Mouse (Mus musculus): ENCODE measurements at regions not wholly inside any gene's neighbourhood (a gene's known extent, or its start where the extent isn't known, plus 50 kb on each side); places are given as distances from the start of the nearest gene placed in this dataset.
A peak's percentile ranks its signal among the peaks of the same experiment; 100 is the strongest.

DNA sequence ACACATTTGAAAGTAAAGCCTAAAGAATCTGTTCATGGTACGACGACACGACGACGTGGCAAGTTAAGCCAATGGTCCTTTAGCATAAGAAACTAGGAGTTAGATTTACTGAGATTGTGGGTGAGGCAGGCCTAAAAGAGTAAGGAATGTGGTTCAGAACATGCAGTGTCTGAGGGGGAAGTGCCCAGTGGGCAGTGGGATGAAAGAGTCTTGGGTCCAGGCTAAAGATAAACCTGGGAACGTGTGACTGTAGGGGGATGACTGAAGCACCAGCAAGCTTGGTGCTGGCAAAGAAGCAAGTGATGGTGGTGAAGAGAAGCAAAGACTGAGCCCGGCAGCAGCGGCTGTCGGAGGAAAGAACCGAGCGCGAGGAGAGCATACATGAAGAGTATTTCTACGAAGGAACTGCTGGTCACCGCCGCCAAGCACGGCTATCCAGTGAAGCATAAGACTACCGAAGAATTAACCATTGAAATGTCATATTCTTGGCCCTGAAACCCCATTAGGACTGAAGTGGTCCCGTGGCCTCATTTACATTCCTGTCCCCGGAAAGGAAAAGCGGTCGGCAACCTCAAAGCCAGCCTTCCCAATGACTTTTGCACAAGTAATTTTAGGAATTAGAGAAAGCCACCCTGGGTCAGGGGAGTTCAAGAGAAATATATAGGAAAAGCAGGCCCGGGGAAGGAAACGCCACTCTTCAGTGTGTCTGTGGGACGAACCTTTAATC is 76.2 kb upstream of the Armc2 start:
- DNase-seq (ENCODE audit: low read depth), result no peak

DNA sequence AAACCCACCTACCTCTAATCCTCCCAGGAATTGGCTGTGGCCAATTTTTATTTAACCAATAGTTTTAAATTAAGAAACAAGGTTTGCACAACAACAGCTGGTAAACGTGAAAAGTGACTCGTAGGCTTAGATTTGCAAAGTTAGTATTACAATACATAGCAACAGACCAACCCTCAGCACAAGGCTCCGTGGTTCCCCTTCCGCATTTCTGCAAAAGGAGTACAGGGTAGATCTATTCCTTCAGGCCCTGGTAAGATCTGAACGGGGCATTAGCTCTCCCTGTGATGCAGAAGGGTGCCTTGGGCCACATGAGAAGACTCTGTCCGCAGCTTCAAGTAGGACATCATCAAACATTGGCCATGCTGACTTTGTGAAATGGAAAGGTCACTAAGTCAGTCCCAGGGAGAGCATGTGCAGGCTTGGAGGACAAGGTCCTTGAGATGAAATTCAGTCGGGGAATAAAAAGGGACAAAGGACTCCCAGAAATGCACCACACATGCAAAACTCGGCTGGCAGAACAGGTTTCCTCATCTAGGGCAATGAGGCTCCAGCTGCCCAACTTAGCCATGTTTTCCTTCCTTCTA is 75.0 kb upstream of the Armc2 start:
- no peak for DNase-seq (ENCODE audit: low read depth)

DNA sequence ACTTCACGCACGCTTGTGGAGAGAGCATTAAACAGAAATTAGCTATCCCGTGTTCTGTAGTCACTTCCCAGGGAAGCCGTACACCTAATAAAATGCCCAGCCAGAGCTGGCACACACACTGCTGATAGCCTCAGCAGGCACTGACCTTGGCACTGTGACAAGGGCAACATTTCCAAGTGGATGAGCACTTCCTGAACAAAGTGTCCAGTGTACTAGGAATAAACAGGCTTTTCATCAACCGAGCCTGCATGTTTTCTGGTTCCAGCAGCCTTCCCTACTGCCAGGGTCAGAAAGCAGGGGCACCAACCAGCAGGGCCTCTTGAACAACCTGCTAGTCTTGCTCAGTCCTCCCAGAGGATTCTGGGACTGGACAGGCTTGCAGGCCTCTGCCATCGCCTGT is 74.3 kb upstream of the Armc2 start:
- DNase-seq (ENCODE audit: low read depth), result no peak

DNA sequence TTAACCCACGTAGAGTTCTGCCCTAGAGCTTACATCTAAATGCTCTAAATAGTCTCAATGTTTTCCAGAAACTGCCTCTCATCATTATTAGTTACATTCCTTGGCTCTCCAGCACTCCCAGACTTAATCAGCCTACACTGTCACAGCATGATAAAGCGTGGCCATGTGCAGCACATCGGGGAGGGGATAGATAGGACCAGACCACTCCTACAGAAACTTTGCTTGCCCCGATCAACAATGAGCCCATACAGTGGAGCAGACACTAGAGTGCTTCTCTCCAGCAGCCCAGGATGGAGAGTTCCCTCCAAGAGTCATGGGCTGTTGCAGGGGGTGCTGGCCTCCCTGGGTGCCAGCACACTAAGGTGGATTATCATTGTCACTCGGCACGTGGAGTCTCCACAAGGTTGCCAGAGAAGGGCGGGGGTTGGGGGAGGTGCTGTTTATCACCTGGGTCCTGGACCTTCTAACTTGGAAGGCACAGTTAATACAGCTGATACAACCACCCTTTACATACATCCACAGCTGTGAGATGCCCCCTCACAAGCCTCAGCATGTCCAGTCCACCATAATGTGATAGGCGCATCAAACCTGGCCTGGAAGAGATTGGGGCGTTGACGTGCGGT is 73.4 kb upstream of the Armc2 start:
- DNase-seq (ENCODE audit: low read depth), result no peak

DNA sequence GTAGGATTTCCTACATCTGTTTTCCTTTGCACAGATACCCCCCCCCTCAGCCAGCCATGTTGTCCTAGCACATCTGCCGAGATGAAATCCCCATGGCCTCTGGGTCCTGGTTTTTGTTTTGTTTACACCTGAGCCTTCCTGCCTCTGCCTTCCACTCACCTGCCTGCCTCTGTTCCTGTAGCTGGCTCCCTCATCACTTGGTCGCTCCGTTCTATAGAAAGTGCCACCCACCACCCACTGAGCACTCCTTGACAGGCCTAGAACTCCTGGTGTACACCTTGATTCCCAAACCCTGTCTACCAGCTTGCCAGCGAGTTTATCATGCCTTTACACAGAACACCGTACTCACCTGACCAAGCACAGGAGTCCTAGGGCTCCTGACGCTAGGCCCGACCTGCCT is 72.6 kb upstream of the Armc2 start:
- no peak for DNase-seq (ENCODE audit: low read depth)

DNA sequence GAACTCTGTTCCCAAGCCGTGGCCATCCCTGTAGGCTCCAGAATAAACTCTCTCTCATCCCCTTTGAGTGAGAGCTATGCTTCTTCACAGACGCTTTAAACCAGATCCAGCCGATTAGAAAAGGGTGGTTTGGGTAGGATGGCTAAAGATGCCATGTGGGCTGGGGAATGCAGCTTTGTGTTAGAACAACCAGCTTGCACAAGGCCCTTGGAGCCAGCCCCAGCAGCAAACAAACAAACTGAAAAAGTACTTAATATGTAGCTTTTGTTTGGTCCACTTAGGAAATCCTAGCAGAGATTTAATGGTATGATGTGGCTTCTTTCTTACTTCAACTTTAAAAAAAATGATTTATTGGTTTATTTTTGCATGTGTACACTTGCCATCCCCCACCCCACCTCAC is 71.9 kb upstream of the Armc2 start:
- DNase-seq (ENCODE audit: low read depth), result no peak

DNA sequence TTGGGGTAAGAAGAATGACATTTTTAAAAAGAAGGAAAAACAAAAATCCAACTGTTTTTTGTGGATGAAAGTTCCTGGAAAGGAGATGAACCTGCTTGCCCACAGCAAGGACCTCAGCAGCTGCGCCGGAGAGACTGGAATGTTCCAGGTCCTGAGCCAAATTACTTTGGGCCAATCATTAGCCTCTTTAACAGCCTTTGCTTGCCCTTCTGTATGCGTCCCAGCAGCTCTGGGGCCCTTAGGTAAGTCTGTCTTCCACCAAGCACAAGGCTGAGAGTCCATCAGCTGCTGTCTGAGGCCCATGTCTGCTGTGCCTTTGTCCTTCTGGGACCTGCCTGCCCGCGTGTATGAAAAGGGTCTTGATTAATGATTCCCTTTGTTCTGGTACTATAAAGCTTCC is 71.4 kb upstream of the Armc2 start:
- peak; percentile 52 for DNase-seq (ENCODE audit: low read depth)

DNA sequence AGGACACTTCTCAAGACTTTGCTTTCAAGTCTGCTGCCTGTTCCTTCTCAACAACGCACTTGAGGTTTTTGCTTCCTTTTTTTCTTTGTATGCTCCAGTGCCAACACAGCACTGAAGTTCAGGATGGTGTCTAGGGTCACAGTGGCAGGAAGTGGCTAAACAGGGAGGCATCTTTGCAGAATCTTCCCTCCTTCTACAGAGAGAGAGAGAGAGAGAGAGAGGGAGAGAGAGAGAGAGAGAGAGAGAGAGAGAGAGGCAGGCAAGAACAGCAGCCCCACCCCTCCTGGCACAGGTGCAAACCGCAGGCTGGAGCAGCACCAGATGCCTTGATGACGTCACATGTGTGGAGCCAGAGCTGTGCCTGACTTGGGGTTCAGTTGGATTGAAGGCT is 71.0 kb upstream of the Armc2 start:
- DNase-seq (ENCODE audit: low read depth), result peak; percentile 70

DNA sequence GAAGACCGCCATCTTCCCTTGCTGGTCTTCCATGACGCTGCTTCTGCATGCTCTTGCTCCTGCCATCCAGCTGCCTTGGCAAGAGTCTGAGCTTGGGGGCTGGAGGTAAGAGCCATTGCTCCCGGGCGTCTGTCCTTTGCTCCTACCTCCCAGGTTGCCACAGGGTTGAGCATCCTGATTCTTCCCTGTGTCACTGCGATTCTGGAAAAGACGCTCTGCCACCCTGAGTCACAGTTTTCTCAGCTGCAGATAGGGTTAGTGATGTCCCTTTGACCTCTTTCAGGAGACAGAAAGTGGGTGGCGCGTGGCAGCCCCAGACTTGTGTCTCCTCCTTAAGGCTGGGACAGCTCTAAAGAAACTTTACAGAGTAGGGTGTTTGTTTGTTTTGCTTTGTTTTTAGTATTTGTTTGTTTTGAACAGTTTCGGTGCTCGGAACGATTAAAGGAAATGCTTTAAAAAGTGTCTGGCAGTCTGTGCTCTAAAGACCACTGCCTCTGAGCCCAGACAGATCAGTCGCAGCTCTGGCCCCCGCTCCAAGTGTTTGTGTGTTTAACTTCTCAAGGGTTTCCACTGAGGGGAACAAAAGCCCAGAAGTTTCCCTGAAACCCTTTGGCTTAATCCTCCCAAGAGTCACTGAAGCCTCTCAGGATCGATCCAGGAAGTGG is 70.5 kb upstream of the Armc2 start:
- DNase-seq (ENCODE audit: low read depth), result peak; percentile 27

DNA sequence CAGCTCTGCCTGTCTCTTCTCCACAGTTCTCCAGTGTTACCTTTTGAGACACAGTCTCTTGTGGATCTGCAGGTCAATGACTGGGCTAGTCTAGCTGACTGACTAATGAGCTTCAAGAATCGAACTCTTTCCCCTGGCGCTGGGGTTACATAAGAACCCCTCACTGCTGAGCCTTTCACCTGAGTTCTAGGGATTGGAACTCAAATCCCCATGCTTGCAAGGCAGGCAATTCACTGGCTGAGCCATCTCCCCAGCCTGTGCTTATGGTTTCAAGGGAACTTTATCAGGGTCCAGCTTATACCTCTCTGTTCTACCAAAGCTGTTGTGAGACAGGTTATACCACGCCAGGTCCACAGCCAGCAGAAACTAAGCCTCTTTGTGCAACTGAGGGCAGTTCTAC is 69.7 kb upstream of the Armc2 start:
- DNase-seq (ENCODE audit: low read depth), result no peak

DNA sequence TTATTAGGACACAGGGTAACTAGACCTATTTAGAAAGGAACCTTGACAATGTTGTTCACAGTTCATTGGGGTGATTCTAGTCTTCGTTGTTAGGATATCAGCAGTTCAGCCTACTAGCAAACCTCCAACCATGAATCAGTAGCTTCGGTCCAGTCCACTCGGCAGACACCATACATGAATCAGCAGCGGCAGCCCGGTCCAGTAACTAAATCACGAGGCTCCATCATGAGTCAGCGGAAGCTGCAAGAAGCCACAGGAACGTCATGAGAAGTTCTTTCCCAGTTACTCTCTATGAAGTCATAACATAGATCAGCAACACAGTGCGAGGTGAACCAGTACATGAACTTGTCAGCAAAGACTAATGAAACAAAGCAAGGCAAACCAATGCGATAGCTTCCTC is 68.4 kb upstream of the Armc2 start:
- no peak for DNase-seq (ENCODE audit: low read depth)

DNA sequence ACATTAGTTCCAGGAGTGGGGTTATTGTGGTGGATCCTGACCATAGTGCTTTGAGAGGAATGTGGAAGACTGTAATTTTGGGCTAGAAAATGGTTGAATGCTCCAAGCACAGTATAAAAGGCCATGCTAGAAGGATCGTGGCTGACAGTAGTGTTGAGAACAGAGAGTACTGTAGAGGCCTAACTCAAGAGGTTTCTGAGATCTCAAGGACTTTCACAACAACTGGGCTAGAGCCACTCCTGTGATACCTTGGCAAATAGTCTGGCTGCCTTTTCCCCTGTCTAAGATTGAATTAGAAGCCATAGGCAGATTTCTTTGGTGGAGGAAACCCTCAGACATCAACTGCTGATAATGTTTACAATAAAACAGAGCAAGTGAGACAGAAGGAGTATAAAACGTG is 67.1 kb upstream of the Armc2 start:
- DNase-seq (ENCODE audit: low read depth), result no peak

DNA sequence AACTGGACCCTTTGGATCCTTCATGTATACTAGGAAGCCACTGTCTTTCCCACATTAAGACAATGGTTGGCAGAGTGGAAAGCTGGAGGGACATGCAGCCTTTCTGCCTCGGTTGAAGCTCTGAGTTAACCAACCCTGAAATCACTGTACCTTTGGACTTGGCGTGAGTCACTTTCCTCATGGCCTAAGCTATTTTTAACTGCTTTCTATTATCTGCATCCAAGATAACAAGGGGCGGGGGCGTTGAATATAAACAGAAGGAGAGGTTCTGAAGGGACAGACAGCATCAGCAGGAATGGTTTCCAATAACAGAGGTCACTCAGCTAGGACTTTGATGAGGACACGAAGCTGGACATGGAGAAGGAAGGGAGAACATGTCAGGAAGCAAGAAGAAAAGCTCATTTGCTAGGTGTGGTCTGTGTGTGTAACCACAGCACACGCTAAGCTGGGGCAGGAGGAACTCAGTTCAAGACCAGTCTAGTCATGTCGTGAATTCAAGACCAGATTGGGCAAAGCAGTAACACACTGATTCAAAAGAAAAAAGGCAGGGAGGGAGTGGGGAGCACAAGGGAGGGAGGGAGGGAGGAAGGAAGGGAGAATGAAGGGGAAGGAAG is 64.1 kb upstream of the Armc2 start:
- no peak for DNase-seq (ENCODE audit: low read depth)

DNA sequence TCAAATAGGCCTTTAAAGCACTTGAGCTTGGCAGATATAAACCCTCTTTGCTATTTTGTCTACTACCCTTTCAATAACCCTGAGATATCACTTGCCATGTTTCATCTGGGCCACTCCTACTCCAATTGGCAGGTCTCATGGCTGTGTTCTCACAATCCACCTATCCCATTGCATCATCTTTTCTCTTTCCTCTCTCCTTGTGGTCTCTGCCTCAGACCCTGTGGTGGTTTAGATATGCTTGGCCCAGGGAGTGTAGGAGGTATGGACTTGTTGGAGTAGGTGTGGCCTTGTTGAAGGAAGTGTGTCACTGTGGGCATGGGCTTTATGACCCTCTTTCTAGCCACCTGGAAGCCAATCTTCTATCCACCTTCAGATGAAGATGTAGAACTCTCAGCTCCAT is 61.5 kb upstream of the Armc2 start:
- DNase-seq (ENCODE audit: low read depth), result no peak

DNA sequence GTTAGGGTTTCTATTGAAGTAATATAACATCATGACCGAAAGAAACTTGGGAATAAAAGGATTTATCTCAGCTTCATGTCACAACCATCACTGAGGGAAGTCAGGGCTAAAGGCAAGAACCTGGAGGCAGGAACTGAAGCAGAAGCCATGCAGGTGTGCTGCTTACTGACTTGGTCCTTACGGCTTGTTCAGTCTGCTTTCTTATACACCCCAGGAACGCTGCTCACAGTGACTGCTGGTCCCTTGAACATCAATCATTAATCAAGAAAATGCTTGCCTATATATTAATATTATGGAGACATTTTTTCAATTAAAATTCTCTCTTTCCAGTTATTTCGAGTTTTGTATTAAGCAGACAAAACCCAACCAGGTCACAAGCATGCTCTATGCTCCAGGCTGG is 58.5 kb upstream of the Armc2 start:
- no peak for DNase-seq (ENCODE audit: low read depth)

DNA sequence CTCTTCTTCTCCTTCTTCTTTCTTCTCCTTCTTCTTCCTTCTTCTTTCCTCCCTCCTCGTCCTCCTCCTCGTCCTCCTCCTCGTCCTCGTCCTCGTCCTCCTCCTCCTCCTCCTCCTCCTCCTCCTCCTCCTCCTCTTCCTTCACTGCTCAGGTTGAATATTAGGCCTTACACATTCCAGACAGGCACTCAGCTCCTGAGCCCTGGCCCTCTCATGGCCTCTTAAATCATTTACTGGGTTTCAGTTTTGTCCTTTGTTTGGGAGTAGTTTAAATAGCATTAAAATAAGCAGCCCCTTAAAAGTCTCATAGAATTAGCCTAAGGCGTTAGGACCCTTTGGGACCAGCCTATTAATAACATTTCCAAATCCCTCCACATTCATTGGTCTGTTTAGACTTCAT is 57.3 kb upstream of the Armc2 start:
- DNase-seq (ENCODE audit: low read depth), result no peak

DNA sequence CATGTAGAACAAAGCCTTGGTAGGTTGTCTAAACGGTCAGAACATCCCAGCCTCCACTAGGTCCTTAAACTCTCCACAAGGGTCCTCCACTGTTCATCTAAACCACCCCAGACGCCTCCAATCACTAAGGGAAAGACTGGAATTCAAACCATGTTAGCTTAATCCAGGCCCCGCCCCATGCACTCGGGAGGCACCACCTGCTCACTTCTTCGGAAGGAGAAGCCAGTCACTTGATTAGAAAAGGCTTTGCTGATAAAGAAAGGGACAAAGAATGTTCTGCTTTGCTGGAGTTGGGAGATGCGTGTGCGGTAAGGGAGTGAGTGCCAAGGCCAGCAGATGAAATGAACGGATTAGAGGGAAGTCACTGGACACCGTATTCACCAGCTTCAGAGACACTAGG is 54.5 kb upstream of the Armc2 start:
- no peak for DNase-seq (ENCODE audit: low read depth)

DNA sequence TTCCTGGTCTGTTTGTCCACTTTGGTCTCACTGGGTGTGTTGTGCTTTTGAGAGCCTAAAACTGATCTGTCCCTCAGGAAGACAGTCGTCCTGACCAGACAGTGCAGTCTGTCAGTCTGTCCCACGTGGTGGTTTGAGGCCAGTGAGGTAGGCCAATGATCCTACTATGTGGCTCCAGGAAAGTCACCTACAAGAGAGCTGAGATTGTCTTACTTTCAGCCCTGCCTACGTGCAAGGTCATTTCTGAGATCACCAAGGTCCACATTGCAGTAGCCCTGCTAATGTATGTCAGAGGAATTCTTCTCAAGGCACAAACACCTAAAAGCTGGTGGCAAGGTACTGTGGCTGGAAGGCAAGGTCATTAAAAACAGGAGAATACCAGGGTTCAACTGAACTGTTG is 53.9 kb upstream of the Armc2 start:
- no peak for DNase-seq (ENCODE audit: low read depth)

DNA sequence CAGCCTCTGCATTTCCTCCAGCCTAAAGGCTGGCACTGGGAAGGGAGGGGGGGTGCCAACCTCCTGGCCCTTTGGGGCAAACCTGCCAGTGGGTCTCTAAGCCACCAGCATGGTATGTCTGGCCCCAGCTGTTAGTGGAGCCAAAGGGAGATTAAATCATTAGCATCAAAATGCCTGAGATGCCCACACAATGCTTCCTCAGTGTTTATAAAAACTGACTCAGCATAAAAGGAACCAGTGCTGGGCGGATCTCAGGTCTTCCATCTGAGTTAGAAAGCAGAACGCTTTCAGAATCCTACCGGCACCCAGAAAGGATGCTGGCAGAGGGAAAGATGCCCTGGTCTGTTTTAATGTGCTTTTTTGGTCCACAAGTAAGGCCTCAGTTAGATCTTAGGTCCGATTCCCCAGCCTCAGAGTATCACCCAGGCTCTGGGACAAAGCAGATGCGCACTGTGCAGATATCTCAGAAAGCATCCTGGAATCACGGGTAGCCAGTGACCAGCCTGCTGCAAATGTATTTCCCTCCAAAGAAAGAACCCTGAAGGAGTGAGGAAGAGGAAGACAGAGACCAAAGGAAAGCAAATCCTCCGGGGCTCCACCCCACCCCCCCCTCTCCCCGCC is 53.3 kb upstream of the Armc2 start:
- no peak for DNase-seq (ENCODE audit: low read depth)

DNA sequence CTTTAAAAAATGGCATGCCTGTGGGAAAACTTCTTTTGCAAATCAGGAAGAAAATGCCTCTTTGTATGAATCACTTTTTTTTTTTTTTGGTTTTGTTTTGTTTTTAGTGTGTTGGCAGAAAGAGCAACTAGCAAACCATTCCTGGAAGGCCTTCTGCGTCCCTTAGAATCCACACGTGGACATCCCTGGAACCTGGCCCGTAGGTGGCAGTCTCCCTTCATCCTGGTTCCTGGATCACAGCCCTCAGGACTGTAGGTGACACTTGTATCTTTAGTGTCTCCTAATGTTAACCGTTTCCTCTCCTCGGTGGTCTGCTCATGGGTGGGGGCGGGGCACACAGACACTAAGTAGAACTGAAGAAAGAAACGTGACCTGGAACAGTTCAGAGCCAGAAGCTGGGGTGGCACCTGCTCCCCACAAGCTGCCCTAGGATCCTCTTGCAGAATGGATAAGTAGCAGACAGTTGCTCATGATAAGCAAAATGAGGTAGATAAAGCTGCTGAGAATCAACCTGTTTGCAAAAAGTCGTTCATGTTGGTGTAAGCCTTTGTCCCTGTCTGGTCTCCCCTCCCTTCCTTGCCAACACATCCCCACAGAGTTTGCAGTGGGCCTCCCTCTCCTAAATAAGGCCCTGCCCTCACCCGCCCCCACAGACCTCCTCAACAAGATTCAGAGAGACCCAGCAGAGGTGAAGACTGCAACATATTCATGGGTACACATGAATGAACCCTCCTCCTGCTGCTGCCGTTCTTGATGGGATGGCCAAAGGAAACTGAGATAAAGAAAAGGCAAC is 52.6 kb upstream of the Armc2 start:
- DNase-seq (ENCODE audit: low read depth), result no peak

DNA sequence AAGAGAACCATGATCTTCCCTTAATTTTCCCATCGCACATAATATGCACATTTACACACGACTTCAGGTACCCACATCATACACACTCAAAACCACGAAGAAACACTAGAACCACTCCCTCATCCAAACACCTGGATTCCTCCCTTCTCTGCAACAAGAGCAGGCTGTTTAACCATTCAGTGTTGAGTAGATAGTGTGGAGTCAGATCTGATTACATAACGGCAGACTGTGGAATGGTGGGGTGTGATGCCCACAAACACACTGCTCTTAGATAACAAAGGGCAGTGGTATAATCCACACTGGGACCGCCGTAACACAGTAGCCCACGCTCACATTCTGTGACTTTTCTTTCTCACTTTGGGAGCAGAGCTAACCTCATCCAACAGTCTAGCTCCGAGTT is 51.5 kb upstream of the Armc2 start:
- no peak for DNase-seq (ENCODE audit: low read depth)
